Mouse (Mus musculus): ENCODE results near the gene Nrip2.

DNA sequence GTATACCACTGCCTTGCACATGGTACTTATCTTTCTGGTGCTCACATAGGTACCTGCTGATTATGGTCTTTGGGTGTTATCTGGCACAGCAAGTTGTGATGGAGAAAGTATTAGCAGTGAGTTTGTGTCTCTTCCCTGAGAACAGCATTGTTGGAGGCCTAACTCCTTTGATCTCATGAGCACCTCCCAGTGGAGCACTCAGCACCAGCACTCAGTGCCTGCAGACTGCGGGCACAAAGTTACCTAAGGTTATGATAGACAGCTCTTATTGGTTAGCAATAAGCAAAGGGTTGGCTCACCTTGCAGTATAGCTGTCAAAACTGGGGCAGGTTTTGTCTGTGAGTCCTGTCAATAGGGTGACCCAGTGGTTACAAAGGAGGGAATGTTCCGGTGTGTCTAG, 41.1 kb downstream of the Nrip2 start:
- TF ChIP-seq CTCF (IDR thresholded peaks at IDR 0.05; ENCODE audit: low read depth) (peak; percentile 55), EP300 (IDR thresholded peaks at IDR 0.05; ENCODE audit: low read depth) (peak; percentile 46; the same call in 1 of the 2 replicates)
